Mouse (Mus musculus): Measurements from ENCODE around the gene Hspa1l.
"Not testable (repeated sequence)": the region's sequence is repeated elsewhere in the genome, so short reads cannot be mapped to it uniquely, and the experiment has no call there.

The Hspa1l gene

DNA sequence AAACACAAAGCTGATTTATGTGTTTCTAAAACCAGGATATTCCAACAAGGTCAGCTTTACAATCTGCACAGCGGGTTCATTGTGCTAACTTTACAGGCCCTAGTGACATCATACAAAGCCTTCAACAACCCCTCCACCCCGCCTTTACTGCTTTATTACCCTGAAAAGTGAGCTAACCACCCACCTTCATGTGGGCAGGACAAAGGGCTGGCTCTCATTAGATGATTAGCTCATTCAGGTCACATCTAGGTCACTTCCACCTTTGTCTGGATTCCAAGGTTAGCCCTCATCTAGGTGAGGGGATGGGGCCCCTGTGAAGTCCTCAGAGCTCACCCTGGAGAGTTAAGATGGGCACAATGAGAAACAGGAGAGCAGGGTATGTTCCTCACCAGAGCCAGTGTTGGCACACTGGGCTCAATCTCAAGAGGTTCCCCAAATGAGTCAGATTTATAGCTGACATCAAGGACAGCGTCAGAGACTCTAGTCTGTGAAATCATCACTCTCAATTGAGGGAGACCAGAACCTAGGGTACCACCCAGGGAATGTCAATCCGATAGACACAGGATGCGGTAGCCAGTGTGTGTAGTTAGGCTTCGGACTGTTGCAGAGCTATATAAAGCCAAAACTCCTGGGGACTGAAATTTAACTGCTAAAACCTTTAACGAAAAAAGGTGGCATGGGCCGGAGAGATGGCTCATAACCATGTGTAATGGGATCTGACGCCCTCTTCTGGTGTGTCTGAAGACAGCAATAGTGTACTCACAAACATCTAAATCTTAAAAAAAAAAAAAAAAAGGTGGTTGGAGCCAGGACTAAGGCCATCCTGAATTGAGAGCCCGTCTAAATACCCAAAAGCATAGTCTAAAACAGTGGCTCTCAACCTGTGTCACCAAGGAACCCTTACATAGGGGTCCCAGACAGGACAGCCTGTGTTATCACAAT, 21.7 kb upstream of the Hspa1l start:
- DNase-seq (ENCODE audit: low spot score in 2 of 2): no peak

DNA sequence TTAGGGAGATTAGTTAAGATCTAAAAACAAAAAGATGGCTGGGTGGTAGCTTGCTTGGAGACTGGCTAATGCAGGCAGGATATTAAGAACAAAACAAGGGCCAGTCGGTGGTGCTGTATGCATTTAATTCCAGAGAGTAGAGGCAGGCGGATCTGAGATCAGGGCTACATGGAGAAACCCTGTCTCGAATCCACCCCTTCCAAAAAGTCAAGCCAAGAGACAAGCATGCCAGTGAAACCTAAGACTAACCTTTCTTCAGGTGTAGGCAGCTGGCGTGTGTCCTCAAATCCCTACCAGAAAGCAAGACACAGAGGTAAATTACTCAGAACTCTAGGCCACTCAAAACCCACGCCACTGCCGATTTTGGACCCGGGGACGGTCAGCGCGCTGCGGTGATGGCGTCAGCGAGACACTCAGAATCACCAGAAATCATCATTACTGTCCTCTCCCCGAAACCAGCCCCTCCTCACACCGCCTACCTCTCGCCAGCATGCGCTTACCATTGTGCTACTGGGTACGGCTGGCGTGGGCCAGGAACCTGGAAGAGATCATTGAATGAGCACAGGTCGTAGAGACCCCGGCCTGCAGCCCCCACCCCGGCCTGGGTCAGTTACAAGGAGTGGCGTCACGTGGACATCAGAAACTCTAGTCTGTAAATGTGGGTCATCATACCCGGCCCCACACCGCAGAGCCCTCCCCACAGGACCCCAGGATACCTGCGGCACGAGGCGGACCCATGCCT, 20.7 kb upstream of the Hspa1l start:
- no peak for DNase-seq (ENCODE audit: low spot score in 2 of 2)

- peak; percentile 78 to 80 for DNase-seq (ENCODE audit: low spot score in 2 of 2)
Observed at GRCm38 (mm10) chr17:34952378-34953040, 20.0 kb upstream of the Hspa1l start.

GRCm38 (mm10) chr17:34953258-34953657, 19.2 kb upstream of the Hspa1l start:
- DNase-seq (ENCODE audit: low spot score in 2 of 2): no peak

GRCm38 (mm10) chr17:34953904-34954303, 18.6 kb upstream of the Hspa1l start:
- DNase-seq (ENCODE audit: low spot score in 2 of 2): no peak

DNA sequence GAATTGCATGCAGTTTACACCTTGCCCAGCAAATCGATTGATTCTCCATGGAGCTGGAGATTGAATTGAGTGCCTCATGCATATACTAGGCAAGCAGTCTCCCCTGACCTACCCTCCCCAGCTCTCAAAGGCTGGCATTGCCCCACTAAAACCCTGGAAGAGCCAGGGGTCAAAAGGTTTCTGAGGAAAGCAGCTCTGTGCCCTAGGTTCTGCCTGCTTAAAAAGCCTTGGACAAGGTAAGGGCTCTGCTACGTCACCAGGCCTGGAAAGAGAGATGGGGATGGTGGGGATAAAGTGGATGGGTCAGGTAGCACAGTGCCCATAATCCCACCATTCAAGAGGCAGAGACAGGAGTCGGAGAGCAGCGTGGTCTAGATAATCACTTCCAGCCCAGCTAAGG, 17.7 kb upstream of the Hspa1l start:
- DNase-seq (ENCODE audit: low spot score in 2 of 2): no peak

GRCm38 (mm10) chr17:34955884-34956283, 16.6 kb upstream of the Hspa1l start:
- no peak for DNase-seq (ENCODE audit: low spot score in 2 of 2)

DNA sequence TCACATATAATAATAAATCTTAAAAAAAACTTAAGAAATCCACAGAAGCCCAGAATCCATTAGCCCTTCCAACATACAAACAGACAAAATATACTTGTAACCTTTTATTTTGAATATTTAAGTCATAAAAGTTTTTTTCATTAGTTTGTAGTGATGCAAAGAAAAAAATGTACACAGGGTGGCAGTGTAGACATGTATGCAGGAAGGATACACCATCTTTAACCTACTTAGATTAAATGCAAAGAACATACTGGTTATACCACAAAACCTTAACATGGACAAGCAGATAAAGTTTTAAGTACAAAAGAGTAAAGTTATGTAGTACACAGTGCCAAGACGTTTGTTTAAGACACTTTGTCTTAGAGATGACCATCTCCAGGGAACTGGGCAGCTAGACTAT, 16.2 kb upstream of the Hspa1l start:
- DNase-seq (ENCODE audit: low spot score in 2 of 2): no peak

DNA sequence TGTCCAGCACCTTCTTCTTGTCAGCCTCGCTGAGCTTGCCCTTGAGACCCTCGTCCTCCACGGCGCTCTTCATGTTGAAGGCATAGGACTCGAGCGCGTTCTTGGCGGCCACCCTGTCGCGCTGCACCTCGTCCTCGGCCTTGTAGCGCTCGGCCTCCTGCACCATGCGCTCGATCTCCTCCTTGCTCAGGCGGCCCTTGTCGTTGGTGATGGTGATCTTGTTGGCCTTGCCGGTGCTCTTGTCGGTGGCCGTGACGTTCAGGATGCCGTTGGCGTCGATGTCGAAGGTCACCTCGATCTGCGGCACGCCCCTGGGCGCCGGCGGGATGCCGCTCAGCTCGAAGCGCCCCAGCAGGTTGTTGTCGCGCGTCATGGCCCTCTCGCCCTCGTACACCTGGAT, 15.2 kb upstream of the Hspa1l start:
- not testable (repeated sequence) for DNase-seq (ENCODE audit: low spot score in 2 of 2)

DNA sequence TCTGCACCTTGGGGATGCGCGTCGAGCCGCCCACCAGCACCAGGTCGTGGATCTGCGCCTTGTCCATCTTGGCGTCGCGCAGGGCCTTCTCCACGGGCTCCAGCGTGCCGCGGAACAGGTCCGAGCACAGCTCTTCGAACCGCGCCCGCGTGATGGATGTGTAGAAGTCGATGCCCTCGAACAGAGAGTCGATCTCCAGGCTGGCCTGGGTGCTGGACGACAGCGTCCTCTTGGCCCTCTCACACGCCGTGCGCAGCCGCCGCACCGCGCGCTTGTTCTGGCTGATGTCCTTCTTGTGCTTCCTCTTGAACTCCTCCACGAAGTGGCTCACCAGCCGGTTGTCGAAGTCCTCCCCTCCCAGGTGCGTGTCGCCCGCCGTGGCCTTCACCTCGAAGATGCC, 14.5 kb upstream of the Hspa1l start:
- DNase-seq (ENCODE audit: low spot score in 2 of 2): not testable (repeated sequence)

DNA sequence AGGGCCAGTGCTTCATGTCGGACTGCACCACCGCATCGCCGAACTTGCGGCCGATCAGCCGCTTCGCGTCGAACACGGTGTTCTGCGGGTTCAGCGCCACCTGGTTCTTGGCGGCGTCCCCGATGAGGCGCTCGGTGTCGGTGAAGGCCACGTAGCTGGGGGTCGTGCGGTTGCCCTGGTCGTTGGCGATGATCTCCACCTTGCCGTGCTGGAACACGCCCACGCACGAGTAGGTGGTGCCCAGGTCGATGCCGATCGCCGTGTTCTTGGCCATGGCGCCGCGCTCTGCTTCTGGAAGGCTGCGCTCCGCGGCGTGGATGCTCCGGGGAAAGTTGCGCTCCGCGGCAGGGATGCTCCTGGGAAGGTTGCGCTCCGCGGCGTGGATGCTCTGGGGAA, 13.8 kb upstream of the Hspa1l start:
- not testable (repeated sequence) for DNase-seq (ENCODE audit: low spot score in 2 of 2)

- DNase-seq (ENCODE audit: low spot score in 2 of 2): peak; percentile 88 to 89
Observed at GRCm38 (mm10) chr17:34959130-34959778, 13.2 kb upstream of the Hspa1l start, which contains the start of gene Hspa1b. TSS of gene Hspa1b (minus strand) at chr17:34959238.

DNA sequence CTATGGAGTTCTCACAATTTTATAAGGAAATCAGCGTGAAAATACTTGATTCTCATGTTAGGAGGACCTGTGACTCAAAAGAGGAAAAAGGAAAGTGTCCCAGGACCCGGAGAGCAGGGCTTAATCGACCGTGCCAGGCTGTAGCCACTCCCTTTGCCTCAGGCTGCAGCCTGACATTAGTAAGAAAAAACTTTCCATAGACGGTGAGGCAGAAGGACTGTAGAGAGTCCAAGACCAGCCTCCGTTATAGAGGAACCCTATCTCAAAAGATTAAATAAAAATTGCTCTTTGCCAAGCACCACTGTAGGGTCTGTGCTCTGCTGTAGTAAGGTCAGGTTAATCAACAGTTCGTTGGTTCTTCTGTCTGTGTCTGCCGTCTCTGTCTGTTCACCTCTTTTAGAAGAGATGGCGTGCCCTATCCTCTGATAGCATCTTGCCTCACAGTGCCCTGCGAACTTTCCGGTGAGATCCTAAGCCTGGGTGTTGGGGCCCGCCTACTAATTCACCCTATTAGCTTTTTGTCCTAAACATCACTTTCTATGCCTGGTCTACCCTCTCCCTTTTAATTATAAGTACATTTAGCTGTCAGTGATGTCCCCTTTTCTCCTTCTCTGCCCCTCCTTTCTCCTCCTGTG, 12.5 kb upstream of the Hspa1l start:
- DNase-seq (ENCODE audit: low spot score in 2 of 2): no peak

GRCm38 (mm10) chr17:34960702-34961493, 11.6 kb upstream of the Hspa1l start:
- no peak for DNase-seq (ENCODE audit: low spot score in 2 of 2)

DNA sequence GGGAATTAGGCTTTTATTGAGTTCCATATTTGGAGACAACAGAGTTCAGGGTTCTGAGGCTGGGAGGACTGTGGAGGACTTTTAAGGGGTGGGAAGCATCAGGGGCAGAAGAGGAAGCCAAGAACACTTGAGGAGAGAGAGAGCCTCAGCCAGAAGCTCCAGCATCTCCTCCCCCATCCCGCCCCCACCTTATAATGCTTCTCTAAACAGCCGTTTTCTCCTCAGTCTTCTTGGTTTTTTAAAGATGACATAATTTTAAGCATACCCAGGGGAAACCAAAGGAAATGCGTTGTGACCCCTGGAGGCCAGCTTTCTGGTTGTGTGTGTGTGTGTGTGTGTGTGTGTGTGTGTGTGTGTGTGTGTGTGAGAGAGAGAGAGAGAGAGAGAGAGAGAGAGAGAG, 10.4 kb upstream of the Hspa1l start:
- DNase-seq (ENCODE audit: low spot score in 2 of 2): no peak

- DNase-seq (ENCODE audit: low spot score in 2 of 2): no peak
Observed at GRCm38 (mm10) chr17:34962841-34963240, 9.7 kb upstream of the Hspa1l start.

DNA sequence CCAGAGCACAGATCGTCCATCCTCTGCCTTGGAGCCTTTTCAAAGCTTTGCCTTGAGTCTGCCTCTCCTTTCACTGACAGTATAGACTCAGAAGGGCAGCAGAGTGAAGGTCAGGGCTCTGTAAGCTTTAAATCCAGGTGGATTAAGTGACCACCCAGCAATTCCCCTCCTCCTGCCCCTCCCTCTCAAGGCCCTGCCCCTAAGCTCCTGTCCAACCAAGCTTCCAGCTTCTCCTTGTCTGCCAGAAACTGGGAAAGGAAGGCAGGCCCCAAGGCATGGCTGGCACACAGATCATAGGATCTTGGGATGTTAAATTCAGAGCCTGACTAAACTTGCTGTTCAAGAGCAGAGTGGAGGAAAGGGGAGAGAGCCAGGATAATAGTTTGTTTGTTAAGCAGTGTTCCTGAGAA, 7.9 kb upstream of the Hspa1l start:
- DNase-seq (ENCODE audit: low spot score in 2 of 2): peak in 1 of 2 experiments; percentile 52

GRCm38 (mm10) chr17:34965627-34966026, 6.9 kb upstream of the Hspa1l start:
- DNase-seq (ENCODE audit: low spot score in 2 of 2): no peak

GRCm38 (mm10) chr17:34969822-34970221, 2.7 kb upstream of the Hspa1l start, which contains the start of gene Gm20481:
TSS of gene Gm20481 (plus strand) at chr17:34969912.
- DNase-seq (ENCODE audit: low spot score in 2 of 2): not testable (repeated sequence)

DNA sequence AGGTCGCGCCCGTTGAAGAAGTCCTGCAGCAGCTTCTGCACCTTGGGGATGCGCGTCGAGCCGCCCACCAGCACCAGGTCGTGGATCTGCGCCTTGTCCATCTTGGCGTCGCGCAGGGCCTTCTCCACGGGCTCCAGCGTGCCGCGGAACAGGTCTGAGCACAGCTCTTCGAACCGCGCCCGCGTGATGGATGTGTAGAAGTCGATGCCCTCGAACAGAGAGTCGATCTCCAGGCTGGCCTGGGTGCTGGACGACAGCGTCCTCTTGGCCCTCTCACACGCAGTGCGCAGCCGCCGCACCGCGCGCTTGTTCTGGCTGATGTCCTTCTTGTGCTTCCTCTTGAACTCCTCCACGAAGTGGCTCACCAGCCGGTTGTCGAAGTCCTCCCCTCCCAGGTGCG, 1.7 kb upstream of the Hspa1l start:
- DNase-seq (ENCODE audit: low spot score in 2 of 2): not testable (repeated sequence)

Data from urinary bladder, postnatal 36 days (tissue).